Mouse (Mus musculus) brain, adult 2 months (tissue): ENCODE measurements around the gene Kcnc3.

Experiments used
- DNase-seq: peaks from one replicate; pipeline ENCODE4 v3.0.0; 2011; ENCODE audit warnings: low read depth, low spot score

Kcnc3 gene

GRCm38 (mm10) chr7:44596996-44597538, 6.6 kb downstream of the Kcnc3 start:
- no peak for DNase-seq

DNA sequence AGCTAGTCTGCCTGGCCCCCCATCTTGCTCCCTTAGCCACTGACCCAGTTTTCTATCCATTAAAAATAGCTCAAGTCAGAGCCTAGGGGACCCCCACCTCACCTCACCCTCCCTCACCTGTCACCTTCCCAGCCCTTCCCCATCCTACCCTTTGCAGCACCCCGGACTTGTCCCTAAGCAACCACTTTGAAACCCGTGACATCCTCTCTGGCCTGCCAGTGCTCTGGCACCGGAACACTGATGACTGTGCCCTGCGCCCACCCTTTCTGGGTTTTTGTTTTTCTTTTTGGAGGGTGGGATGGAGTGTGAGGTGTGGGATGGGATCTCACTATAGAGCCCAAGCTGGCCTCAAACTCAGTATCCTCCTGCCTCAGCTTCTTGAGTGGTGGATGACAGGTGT, 7.2 kb downstream of the Kcnc3 start:
- DNase-seq: no peak

GRCm38 (mm10) chr7:44598336-44598735, 7.9 kb downstream of the Kcnc3 start:
- DNase-seq: no peak

DNA sequence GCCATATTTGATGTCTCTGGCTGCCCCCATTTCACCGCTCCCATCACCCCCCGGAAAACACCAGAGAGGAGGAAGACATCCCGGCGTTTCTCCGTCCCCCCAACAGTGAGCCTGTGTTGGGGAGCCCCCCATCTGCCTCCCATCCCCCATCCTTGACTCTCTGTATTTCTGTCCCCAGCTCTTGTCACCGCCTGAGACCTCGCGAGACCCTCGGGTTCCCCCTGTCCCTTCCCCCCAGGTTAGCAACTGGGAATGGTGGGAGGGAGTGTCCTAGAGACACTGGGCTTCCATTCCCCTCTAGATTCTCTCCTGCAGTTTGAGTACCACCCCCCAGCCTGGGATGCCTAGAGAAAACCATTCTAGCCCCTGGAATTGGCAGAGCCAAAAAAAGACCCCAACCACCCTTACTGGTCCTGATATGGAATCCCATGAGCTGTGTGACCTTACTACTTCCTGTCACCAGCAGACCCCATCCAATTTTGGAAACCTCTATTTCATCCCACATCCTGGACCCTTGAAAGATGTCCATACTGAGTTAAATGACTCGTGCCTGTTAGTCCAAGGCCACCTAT, 10.3 kb downstream of the Kcnc3 start:
- no peak for DNase-seq

DNA sequence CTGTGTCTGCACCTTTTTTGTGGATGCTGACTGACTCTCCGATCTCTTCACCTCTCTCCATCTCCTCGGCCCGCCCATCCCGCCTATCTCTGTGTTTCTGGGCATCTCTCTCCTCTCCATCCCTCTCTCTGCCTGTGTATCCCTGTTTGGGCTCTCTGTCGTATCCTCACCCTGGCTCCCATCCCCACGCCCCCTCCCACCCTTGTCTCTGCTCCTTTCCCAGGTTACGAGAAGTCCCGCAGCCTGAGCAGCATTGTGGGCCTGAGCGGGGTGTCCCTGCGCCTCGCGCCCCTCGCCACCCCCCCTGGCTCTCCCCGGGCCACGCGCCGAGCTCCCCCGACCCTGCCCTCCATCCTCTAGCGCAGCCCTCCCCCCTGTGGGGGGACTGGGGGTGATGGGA, 11.2 kb downstream of the Kcnc3 start:
- no peak for DNase-seq

DNA sequence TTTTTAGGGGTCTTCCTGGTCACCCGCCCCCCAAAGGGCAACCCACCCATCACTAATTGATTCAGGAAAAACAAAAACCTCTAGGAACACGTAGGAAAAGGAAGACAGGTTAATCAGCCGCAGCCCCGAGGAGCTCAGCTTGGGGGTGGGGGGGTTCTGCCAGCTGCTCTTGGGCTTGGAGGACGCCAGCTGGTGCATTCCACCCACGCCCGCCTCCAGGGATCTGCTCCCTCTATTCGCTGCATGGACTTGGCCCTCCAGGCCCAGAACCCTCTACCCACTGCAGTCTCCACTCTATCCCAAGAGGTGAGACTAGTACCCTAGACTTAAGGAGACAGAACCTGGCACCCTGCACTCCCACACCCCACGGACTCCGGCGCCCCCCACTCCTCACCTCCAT, 12.0 kb downstream of the Kcnc3 start:
- DNase-seq: peak; percentile 92

GRCm38 (mm10) chr7:44603186-44603855, 12.9 kb downstream of the Kcnc3 start:
- DNase-seq: no peak

DNA sequence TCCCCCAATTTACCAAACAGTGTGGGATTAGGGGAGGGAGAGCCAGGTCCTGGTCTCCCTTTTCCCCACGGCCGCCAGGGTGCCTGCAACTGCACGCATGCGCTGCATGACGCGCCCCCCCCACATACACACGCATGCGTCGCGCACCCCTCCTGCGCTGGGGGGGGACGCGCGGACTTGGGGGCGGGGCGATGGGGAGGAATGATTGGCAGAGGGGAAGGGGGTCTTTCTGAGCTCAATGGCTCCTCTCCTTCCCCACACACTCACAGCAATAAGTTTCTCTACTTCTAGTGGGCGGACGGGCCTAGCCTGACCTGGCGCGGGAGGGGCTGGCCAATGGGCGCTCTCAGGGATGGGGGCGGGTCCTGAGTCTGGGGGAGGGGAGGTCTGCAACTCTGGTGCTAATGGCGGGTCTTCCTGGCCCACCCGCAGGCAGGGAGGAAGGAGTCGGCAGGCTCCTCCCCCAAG, 13.7 kb downstream of the Kcnc3 start:
- DNase-seq: no peak

- DNase-seq: no peak
Measured at GRCm38 (mm10) chr7:44604619-44605018, 14.2 kb downstream of the Kcnc3 start.

DNA sequence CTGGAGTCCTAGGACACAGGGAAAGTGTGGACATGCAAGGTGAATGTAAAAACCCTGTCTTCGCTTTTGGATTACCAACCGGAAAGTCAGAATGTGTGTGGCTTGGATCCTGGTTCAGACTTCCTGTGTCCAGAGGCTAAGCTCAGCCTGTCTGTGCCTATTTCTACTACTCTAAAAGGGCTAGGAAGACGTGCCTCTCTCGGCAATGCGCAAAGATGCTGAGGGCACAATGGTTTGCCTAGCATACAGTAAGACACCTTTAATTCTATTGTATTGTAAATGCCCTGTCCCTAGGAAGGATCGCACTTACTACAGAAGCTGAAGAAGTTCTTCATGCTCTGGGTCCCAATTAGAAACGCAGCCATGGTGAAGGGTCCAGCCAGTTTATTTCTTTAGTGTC, 15.0 kb downstream of the Kcnc3 start:
- DNase-seq: no peak

- DNase-seq: peak; percentile 70
Measured at GRCm38 (mm10) chr7:44606171-44606901, 15.9 kb downstream of the Kcnc3 start.

DNA sequence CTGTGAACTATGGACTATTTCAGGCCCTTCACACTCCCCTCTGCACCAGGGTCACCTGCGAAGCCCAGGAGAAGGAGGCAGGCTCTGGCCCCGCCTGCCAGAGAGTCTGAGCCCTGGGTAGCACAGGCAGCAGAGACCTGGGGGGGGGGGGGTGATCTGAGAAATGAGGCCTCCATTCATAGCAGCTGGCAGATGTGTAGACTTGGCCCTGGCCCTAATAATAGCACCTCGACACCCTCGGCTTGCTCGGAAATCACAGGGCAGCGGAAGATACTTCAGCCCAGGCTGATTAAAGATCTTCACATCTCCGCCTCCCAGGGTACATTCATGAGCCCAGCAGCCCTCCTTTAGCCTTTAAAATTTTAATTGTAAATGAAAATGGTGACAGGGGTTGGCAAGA, 21.7 kb downstream of the Kcnc3 start:
- DNase-seq: no peak

GRCm38 (mm10) chr7:44614041-44614688, 23.7 kb downstream of the Kcnc3 start:
- no peak for DNase-seq

DNA sequence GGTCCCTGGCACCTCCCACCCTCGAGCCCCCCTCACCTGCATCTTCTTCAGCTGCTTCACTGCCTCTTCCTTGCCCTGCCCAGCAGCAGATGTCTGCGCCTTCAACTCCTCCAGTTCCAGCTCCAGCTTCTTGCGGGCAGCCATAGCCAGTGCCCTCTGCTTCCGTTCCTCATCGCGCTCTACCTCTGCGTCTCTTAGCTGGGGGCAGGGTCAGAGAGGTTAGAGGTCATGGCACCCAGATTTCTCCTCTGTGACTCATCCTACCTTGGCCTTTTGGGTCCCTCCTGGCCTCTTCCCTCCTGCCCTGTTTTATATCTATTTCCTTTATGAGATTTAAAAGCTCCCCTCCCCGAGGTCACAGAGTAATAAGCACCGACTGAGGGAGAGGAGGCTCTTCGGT, 24.8 kb downstream of the Kcnc3 start:
- no peak for DNase-seq

GRCm38 (mm10) chr7:44615987-44616386, 25.5 kb downstream of the Kcnc3 start:
- peak; percentile 69 for DNase-seq

GRCm38 (mm10) chr7:44617059-44617458, 26.6 kb downstream of the Kcnc3 start:
- DNase-seq: no peak

DNA sequence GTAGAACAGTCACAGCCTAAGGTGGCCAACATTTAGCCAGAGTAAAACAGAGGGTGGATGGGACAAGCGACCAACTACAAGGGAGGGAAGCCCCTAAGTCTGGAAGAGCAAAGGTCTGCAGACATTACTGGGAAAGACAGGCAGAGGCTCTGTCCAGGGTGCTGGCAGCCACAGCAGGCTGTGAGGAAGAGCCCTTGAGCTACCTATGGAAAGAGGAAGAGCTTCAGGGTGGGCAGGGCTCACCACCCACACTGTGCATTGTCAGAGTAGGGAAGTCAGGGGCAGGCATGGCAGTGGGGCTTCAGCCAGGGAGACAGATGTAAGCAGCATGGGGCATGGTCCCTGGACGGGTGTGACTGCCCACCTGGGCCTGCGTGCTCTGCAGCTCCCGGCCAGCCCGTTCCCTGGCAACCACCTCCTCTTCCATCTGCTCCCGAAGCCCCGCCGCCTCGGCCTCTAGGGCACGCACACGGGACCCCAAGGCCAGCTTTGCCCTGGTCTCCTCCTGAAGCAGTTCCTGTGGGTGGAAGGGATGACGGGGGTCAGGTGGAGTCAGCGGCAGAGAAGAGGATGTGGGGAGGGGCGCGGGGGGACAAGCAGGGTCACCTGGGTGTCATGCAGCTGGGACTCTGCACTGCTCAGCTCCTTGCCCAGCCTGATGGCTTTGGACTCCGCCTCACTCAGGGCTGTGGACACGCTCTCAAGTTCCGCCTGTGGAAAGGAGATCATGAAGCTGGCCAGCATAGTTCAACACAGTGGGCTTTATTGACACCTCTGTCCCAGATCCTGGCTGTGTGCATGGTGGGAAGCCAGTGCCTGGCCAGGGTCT, 33.5 kb downstream of the Kcnc3 start:
- peak; percentile 53 for DNase-seq

GRCm38 (mm10) chr7:44624543-44624826, 34.0 kb downstream of the Kcnc3 start:
- DNase-seq: no peak

DNA sequence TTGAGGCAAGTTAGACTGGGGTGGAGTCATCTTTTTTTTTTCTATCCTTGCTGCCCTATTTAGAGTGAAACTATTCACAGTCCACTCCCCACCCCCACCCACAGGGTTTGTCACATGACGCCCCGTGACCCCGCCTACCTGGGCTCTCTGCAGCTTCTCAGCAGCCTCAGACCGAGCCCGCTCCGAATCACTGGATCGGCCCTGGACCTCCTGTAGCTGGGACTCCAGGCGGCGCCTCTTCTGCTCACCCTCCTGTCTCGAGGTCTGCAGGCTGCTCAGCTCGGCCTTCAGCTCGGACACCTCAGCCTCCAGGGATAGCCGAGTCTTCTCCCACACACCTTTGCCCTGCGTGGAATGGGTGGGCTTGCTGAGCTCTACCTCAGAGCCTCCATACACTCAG, 34.4 kb downstream of the Kcnc3 start:
- peak; percentile 94 for DNase-seq

DNA sequence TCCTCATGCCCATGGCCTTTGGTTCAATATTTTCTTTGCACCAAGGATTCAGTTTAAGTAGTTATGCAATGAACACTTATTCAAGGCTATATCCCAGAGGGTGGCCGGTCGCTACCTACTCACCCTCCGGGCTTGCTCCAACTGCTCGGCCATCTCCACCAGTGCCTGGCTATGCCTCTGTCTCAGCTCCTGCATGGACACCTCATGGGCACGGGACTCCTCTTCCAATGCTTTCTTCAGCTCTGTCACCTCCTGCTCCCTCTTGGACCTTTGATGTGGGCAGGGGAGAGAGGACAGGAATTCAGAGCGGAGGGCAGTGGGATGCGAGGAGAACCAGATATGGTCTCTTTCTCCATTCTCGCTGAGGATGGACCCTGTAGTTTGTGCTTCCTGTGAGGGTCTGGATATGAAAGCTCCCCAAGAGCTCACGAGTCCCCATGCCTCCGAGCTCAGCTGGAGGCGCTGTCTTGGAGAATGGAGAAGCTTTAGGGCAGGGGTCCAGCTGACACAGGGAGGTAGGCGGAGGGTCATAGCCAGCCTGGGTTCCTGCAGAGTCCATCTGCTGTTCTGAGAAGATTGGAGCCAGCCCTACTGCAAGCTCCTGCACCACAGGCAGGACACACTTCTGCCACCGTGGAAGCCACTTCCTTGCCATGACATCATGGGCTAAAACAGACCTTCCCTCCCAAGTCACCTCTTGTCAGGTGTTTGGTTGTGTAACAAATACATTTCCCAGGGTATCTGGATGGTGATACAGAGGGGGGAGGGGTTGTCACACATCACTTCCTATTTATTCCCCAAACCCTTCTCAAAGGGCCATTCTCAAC, 35.0 kb downstream of the Kcnc3 start:
- DNase-seq: peak; percentile 98

- no peak for DNase-seq
Measured at GRCm38 (mm10) chr7:44626068-44626385, 35.6 kb downstream of the Kcnc3 start.
